Mouse (Mus musculus) retina, embryonic 14.5 days (tissue): ENCODE results near the gene Apobec4.
A peak's percentile ranks its signal among the peaks of the same experiment; 100 is the strongest.
"Not testable (repeated sequence)": the region's sequence is repeated elsewhere in the genome, so short reads cannot be mapped to it uniquely, and the experiment has no call there.

ENCODE experiments used
- DNase-seq: peaks from one replicate; pipeline ENCODE4 v3.0.0-alpha.2; 2015; ENCODE audit warnings: low spot score

Gene Apobec4

GRCm38 (mm10) chr1:152766804-152767748, 16.7 kb downstream of the Apobec4 start:
- DNase-seq: peak; percentile 41

- DNase-seq: peak; percentile 96
Observed at GRCm38 (mm10) chr1:152767749-152768488, 17.6 kb downstream of the Apobec4 start.

- no peak for DNase-seq
Observed at GRCm38 (mm10) chr1:152771016-152771415, 20.7 kb downstream of the Apobec4 start.

- not testable (repeated sequence) for DNase-seq
Observed at GRCm38 (mm10) chr1:152774601-152775000, 24.2 kb downstream of the Apobec4 start.

- peak; percentile 81 for DNase-seq
Observed at GRCm38 (mm10) chr1:152779071-152779737, 28.9 kb downstream of the Apobec4 start.

GRCm38 (mm10) chr1:152784620-152785019, 34.3 kb downstream of the Apobec4 start:
- DNase-seq: no peak

- DNase-seq: not testable (repeated sequence)
Observed at GRCm38 (mm10) chr1:152785446-152785845, 35.1 kb downstream of the Apobec4 start.

- DNase-seq: no peak
Observed at GRCm38 (mm10) chr1:152786953-152787352, 36.6 kb downstream of the Apobec4 start.

GRCm38 (mm10) chr1:152788121-152788660, 37.8 kb downstream of the Apobec4 start:
- DNase-seq: no peak

GRCm38 (mm10) chr1:152790254-152790653, 39.9 kb downstream of the Apobec4 start:
- DNase-seq: peak; percentile 63

GRCm38 (mm10) chr1:152790821-152791220, 40.5 kb downstream of the Apobec4 start:
- no peak for DNase-seq

GRCm38 (mm10) chr1:152791269-152791668, 40.9 kb downstream of the Apobec4 start:
- no peak for DNase-seq

- DNase-seq: peak; percentile 66
Observed at GRCm38 (mm10) chr1:152792736-152793494, 42.6 kb downstream of the Apobec4 start.

GRCm38 (mm10) chr1:152793495-152794130, 43.3 kb downstream of the Apobec4 start:
- DNase-seq: peak; percentile 82

- no peak for DNase-seq
Observed at GRCm38 (mm10) chr1:152795688-152796255, 45.4 kb downstream of the Apobec4 start.

- no peak for DNase-seq
Observed at GRCm38 (mm10) chr1:152796683-152797263, 46.4 kb downstream of the Apobec4 start.

- no peak for DNase-seq
Observed at GRCm38 (mm10) chr1:152798125-152798524, 47.8 kb downstream of the Apobec4 start.

- DNase-seq: peak; percentile 80
Observed at GRCm38 (mm10) chr1:152799897-152800296, 49.5 kb downstream of the Apobec4 start, which contains the start of gene Ncf2. Gene Ncf2, plus strand, starts transcription at chr1:152800194.

GRCm38 (mm10) chr1:152800633-152801176, 50.4 kb downstream of the Apobec4 start:
- DNase-seq: no peak

GRCm38 (mm10) chr1:152804907-152805306, 54.6 kb downstream of the Apobec4 start:
- no peak for DNase-seq
